Mouse (Mus musculus): Measurements from ENCODE around the gene Swsap1.

DNA sequence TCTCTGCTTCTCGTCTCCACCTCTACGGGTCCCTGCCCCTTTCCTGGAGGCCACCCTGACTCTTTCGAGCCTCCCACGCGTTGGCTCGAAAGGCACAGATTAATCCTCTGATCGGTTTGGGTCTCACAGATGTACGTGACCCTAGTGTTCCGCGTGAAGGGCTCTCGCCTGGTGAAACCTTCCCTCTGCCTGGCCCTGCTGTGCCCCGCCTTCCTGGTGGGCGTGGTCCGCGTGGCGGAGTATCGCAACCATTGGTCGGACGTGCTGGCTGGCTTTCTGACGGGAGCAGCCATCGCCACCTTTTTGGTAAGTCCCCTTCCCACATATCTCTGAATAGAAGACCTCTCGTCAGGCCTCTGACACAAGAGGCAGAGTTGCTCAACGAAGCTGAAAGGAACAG, 11.3 kb upstream of the Swsap1 start:
- TF ChIP-seq CTCF (IDR thresholded peaks at IDR 0.05; ENCODE audit: low read depth) (no peak), EP300 (IDR thresholded peaks at IDR 0.05; ENCODE audit: low read depth) (no peak)

Measured in liver, postnatal 0 days (tissue).